Mouse (Mus musculus) CH12.LX (cell line): Measurements from ENCODE around the gene Sgf29.

Experiments used
- CHD1 ChIP-seq: IDR thresholded peaks from 2 replicates; pipeline ENCODE4 v1.6.1; 2012; ENCODE audit warnings: low read depth, low read length, improper control_type of control experiment, inconsistent platforms
- CTCF ChIP-seq, 2 experiments: IDR thresholded peaks in 1 of 2; conservative IDR thresholded peaks in 1 of 2; 2 replicates each; pipeline ENCODE4 v1.5.1; 2011 to 2012; ENCODE audit warnings: low read depth in 2 of 2, low read length in 2 of 2, improper control_type of control experiment in 1 of 2, inconsistent platforms in 1 of 2, mild to moderate bottlenecking in 1 of 2, moderate library complexity in 1 of 2
- ETS1 ChIP-seq: conservative IDR thresholded peaks from 2 replicates; pipeline ENCODE4 v1.6.1; 2012; ENCODE audit warnings: low read depth, mild to moderate bottlenecking, inconsistent platforms, low read length, improper control_type of control experiment, moderate library complexity
- MAX ChIP-seq: IDR thresholded peaks from 2 replicates; pipeline ENCODE4 v1.6.1; 2011; ENCODE audit warnings: low read length, improper control_type of control experiment
- POLR2A ChIP-seq: IDR thresholded peaks from 2 replicates; pipeline ENCODE4 v1.6.1; 2011; ENCODE audit warnings: low read depth, mild to moderate bottlenecking, improper control_type of control experiment, low read length
- UBTF ChIP-seq: IDR thresholded peaks from 2 replicates; pipeline ENCODE4 v1.6.1; 2012; ENCODE audit warnings: low read depth, mild to moderate bottlenecking, inconsistent platforms, low read length, improper control_type of control experiment, moderate library complexity
- ZKSCAN1 ChIP-seq: IDR thresholded peaks from 2 replicates; pipeline ENCODE4 v1.6.1; 2012; ENCODE audit warnings: low read depth, inconsistent platforms, low read length, improper control_type of control experiment, borderline replicate concordance

GRCm38 (mm10) chr7:126702861-126703756 lies 54.0 kb downstream of the Sgf29 start:
- TF ChIP-seq POLR2A: no peak; the same call in 1 of the 2 replicates
- no peak for TF ChIP-seq ZKSCAN1
- no peak for TF ChIP-seq CHD1
- TF ChIP-seq UBTF: no peak
- TF ChIP-seq CTCF (conservative IDR thresholded peaks at IDR 0.05 in 1 of 2, IDR thresholded peaks at IDR 0.05 in 1 of 2; ENCODE audit: low read depth in 2 of 2, low read length in 2 of 2): no peak
- TF ChIP-seq MAX: peak; percentile 65; the same call in 1 of the 2 replicates
- no peak for TF ChIP-seq ETS1
